Mouse (Mus musculus) ovary, postnatal 14 days (tissue): ENCODE data around the gene Cnot11.

ENCODE experiments used
- DNase-seq: peaks from one replicate; pipeline ENCODE4 v3.0.0; 2022; ENCODE audit warnings: low spot score

Gene Cnot11

GRCm38 (mm10) chr1:39535515-39536311, 921 bp downstream of the Cnot11 start:
- peak; percentile 95 for DNase-seq

GRCm38 (mm10) chr1:39536701-39537100, 1.9 kb downstream of the Cnot11 start:
- no peak for DNase-seq

- DNase-seq: no peak
These were observed 3.0 kb downstream of the Cnot11 start for GRCm38 (mm10) chr1:39537631-39538380.

GRCm38 (mm10) chr1:39540592-39540991, 5.8 kb downstream of the Cnot11 start:
- DNase-seq: no peak

- peak; percentile 22 for DNase-seq
These were observed 10.8 kb downstream of the Cnot11 start for GRCm38 (mm10) chr1:39545589-39545988.

- no peak for DNase-seq
These were observed 11.5 kb downstream of the Cnot11 start for GRCm38 (mm10) chr1:39546160-39546866.

- DNase-seq: no peak
These were observed 12.4 kb downstream of the Cnot11 start for GRCm38 (mm10) chr1:39547238-39547637.

GRCm38 (mm10) chr1:39549831-39550230, 15.0 kb downstream of the Cnot11 start:
- no peak for DNase-seq

- DNase-seq: no peak
These were observed 21.0 kb downstream of the Cnot11 start for GRCm38 (mm10) chr1:39555556-39556415.

- no peak for DNase-seq
These were observed 24.2 kb downstream of the Cnot11 start for GRCm38 (mm10) chr1:39559009-39559408.

GRCm38 (mm10) chr1:39561920-39562319, 27.1 kb downstream of the Cnot11 start:
- DNase-seq: no peak

GRCm38 (mm10) chr1:39563161-39563560, 28.4 kb downstream of the Cnot11 start:
- no peak for DNase-seq

- DNase-seq: no peak
These were observed 29.8 kb downstream of the Cnot11 start for GRCm38 (mm10) chr1:39564603-39565002.

- no peak for DNase-seq
These were observed 33.3 kb downstream of the Cnot11 start for GRCm38 (mm10) chr1:39568079-39568478.

GRCm38 (mm10) chr1:39571653-39572052, 36.9 kb downstream of the Cnot11 start:
- no peak for DNase-seq

GRCm38 (mm10) chr1:39573890-39574289, 39.1 kb downstream of the Cnot11 start:
- DNase-seq: no peak

- no peak for DNase-seq
These were observed 41.1 kb downstream of the Cnot11 start for GRCm38 (mm10) chr1:39575778-39576375.

GRCm38 (mm10) chr1:39576431-39577243, 41.8 kb downstream of the Cnot11 start:
- peak; percentile 47 for DNase-seq

- DNase-seq: peak; percentile 98
These were observed 42.5 kb downstream of the Cnot11 start, which contains the start of gene Rnf149 for GRCm38 (mm10) chr1:39577253-39577705. Rnf149 (minus strand) TSS chr1:39577405.

GRCm38 (mm10) chr1:39578446-39578845, 43.7 kb downstream of the Cnot11 start:
- DNase-seq: no peak
